Mouse (Mus musculus): ENCODE data around the gene Pgf.

Pgf gene

GRCm38 (mm10) chr12:85126986-85127603 lies 50.5 kb downstream of the Pgf start:
- in situ Hi-C loops (cut with MseI, MboI), result no loop called here

GRCm38 (mm10) chr12:85124751-85125150 lies 52.8 kb downstream of the Pgf start:
- in situ Hi-C loops (cut with MseI, MboI), result no loop called here

- in situ Hi-C loops (cut with MseI, MboI), result no loop called here
Measured at GRCm38 (mm10) chr12:85123645-85124044, 53.9 kb downstream of the Pgf start.

GRCm38 (mm10) chr12:85123108-85123530 lies 54.5 kb downstream of the Pgf start:
- in situ Hi-C loops (cut with MseI, MboI), result no loop called here

GRCm38 (mm10) chr12:85121806-85122459 lies 55.7 kb downstream of the Pgf start:
- in situ Hi-C loops (cut with MseI, MboI), result no loop called here
